Mouse (Mus musculus) megakaryocyte, embryonic 14.5 days (primary cell): ENCODE measurements around the gene Snrpd2.

Experiments
- FLI1 ChIP-seq: IDR thresholded peaks from 2 replicates; pipeline ENCODE4 v1.6.1; 2012; ENCODE audit warnings: low read length, inconsistent platforms, mixed read lengths
- GATA1 ChIP-seq: IDR thresholded peaks from 3 replicates; pipeline ENCODE4 v1.6.1; 2012; ENCODE audit warnings: mixed read lengths, low read length, inconsistent platforms, borderline replicate concordance

GRCm38 (mm10) chr7:19146793-19147192 lies 2.7 kb upstream of the Snrpd2 start:
- TF ChIP-seq GATA1, result no peak
- no peak for TF ChIP-seq FLI1
